Mouse (Mus musculus) hindbrain, embryonic 14.5 days (tissue): ENCODE results near the gene Chac2. TPM values are rescaled to one million over a fixed set of nuclear protein-coding genes. Genes with fewer than 3 reads are reported as not detected.

Experiments
- polyA plus RNA-seq: library from polyadenylated mRNA; unstranded; fragments of >200 nt; fragmentation: Nextera tagmentation; extraction: Ambion mirVana; gene quantifications from 2 replicates; pipeline ENCODE4 v1.2.1, GENCODE M21; 2014

The Chac2 gene
- polyA plus RNA-seq, 1 experiment from 2014 or later, result 30.9 TPM

Other genes with a start within 250 kb of the Chac2 start
- gene Psme4, start 214.6 kb downstream of the Chac2 start, polyA plus RNA-seq, result 19.0 and 26.6 TPM in 2 replicates
- 8.0 and 11.3 TPM in 2 replicates for gene Gpr75, start 101.0 kb downstream of the Chac2 start, polyA plus RNA-seq
- gene Asb3, start 100.9 kb downstream of the Chac2 start, polyA plus RNA-seq, result 30.8 and 32.2 TPM in 2 replicates
- 13.9 and 15.5 TPM in 2 replicates for gene Erlec1, start 32.0 kb downstream of the Chac2 start, polyA plus RNA-seq
- gene Gm17332, start 196.1 kb upstream of the Chac2 start, polyA plus RNA-seq, result not detected in 2 replicates